Mouse (Mus musculus) ES-Bruce4 (cell line): ENCODE results near the gene Sf3b5. TPM values are rescaled to one million over a fixed set of nuclear protein-coding genes. Genes with fewer than 3 reads are reported as not detected.
"Not testable (repeated sequence)": the region's sequence is repeated elsewhere in the genome, so short reads cannot be mapped to it uniquely, and the experiment has no call there.

Experiments
- H3K27ac ChIP-seq: 2 replicates; pipeline ENCODE4 v1.5.1; 2012; ENCODE audit warnings: low read length, inconsistent platforms; ENCODE audit not compliant: insufficient read depth
- H3K27me3 ChIP-seq: 2 replicates; pipeline ENCODE4 v1.6.1; 2012; ENCODE audit warnings: mild to moderate bottlenecking, low read length, inconsistent platforms; ENCODE audit not compliant: control insufficient read depth, poor library complexity, insufficient read depth, severe bottlenecking
- H3K36me3 ChIP-seq: 2 replicates; pipeline ENCODE4 v1.6.1; 2012; ENCODE audit warnings: inconsistent platforms, mild to moderate bottlenecking, low read length, moderate library complexity; ENCODE audit not compliant: control insufficient read depth, poor library complexity, insufficient read depth, severe bottlenecking
- H3K4me1 ChIP-seq: one replicate; pipeline ENCODE4 v1.8.1; 2011; ENCODE audit warnings: low read length; ENCODE audit not compliant: control insufficient read depth, insufficient read depth
- H3K4me3 ChIP-seq: 2 replicates; pipeline ENCODE4 v1.5.1; 2011; ENCODE audit warnings: low read depth, mild to moderate bottlenecking, low read length
- H3K9ac ChIP-seq: 2 replicates; pipeline ENCODE4 v1.6.1; 2012; ENCODE audit warnings: low read depth, mild to moderate bottlenecking, inconsistent platforms; ENCODE audit not compliant: poor library complexity, severe bottlenecking
- H3K9me3 ChIP-seq: replicated peaks from 2 replicates; pipeline ENCODE4 v1.6.1; 2012; ENCODE audit warnings: mild to moderate bottlenecking, low read length, inconsistent platforms; ENCODE audit not compliant: control insufficient read depth, poor library complexity, insufficient read depth, severe bottlenecking
- CTCF ChIP-seq: IDR thresholded peaks from one replicate; pipeline ENCODE4 v1.8.1; 2011; ENCODE audit warnings: low read depth, low read length
- EP300 ChIP-seq: IDR thresholded peaks from 2 replicates; pipeline ENCODE4 v1.6.1; 2011; ENCODE audit warnings: low read depth, low read length; ENCODE audit not compliant: insufficient read depth
- POLR2A ChIP-seq: IDR thresholded peaks from one replicate; pipeline ENCODE4 v1.8.1; 2011; ENCODE audit warnings: low read length; ENCODE audit not compliant: insufficient read depth
- polyA plus RNA-seq: library from polyadenylated mRNA; stranded (reverse); fragments of >200 nt; gene quantifications from 2 replicates; pipeline ENCODE4 v1.2.4, GENCODE M21; 2011; ENCODE audit warnings: low read depth; ENCODE audit not compliant: missing spikeins, insufficient read depth, insufficient read length

Gene Sf3b5
- polyA plus RNA-seq, 1 experiment, result 20.1 TPM

GRCm38 (mm10) chr10:13016573-13016972 lies 11.4 kb downstream of the Sf3b5 start:
- Histone ChIP-seq H3K27me3 (no peaks in the 10 kb centered on the region), H3K36me3 (no peaks in the 10 kb centered on the region), H3K4me1 (peaks cover 2% of the 10 kb centered on the region), H3K9ac (no peak overlapping the region), H3K4me3 (no peak overlapping the region), H3K9me3 (no peaks in the 10 kb centered on the region), H3K27ac (no peak overlapping the region)
- TF ChIP-seq EP300 (no peak), CTCF (peak; percentile 17), POLR2A (no peak)

GRCm38 (mm10) chr10:13018510-13018909 lies 13.4 kb downstream of the Sf3b5 start:
- Histone ChIP-seq H3K4me1 (peaks cover 5% of the 10 kb centered on the region), H3K9me3 (no peaks in the 10 kb centered on the region), H3K9ac (no peak overlapping the region), H3K27ac (no peak overlapping the region), H3K4me3 (no peak overlapping the region), H3K36me3 (no peaks in the 10 kb centered on the region), H3K27me3 (no peaks in the 10 kb centered on the region)
- TF ChIP-seq POLR2A (no peak), CTCF (peak; percentile 80), EP300 (no peak)

GRCm38 (mm10) chr10:13019026-13019425 lies 13.9 kb downstream of the Sf3b5 start:
- TF ChIP-seq CTCF (no peak), POLR2A (no peak), EP300 (no peak)
- no peaks in the 10 kb centered on the region for H3K36me3 ChIP-seq
- no peaks in the 10 kb centered on the region for H3K27me3 ChIP-seq
- peaks cover 3% of the 10 kb centered on the region for H3K4me1 ChIP-seq
- no peak overlapping the region for H3K27ac ChIP-seq
- no peaks in the 10 kb centered on the region for H3K9me3 ChIP-seq
- no peak overlapping the region for H3K4me3 ChIP-seq
- no peak overlapping the region for H3K9ac ChIP-seq

- TF ChIP-seq POLR2A, result no peak
- TF ChIP-seq EP300, result no peak
- TF ChIP-seq CTCF, result no peak
- Histone ChIP-seq H3K4me3 (no peak overlapping the region), H3K27me3 (no peaks in the 10 kb centered on the region), H3K27ac (no peak overlapping the region), H3K36me3 (no peaks in the 10 kb centered on the region), H3K9me3 (no peaks in the 10 kb centered on the region), H3K9ac (no peak overlapping the region), H3K4me1 (peaks cover 5% of the 10 kb centered on the region)
Measured at GRCm38 (mm10) chr10:13022103-13022502, 17.0 kb downstream of the Sf3b5 start.

- peak overlapping the region; percentile 87 for H3K27ac ChIP-seq
- not testable (repeated sequence) for H3K4me3 ChIP-seq, H3K4me1 ChIP-seq, H3K27me3 ChIP-seq, H3K36me3 ChIP-seq, H3K9me3 ChIP-seq, H3K9ac ChIP-seq
Measured at GRCm38 (mm10) chr10:13023985-13024384, 18.8 kb downstream of the Sf3b5 start.

- Histone ChIP-seq H3K9me3 (no peaks in the 10 kb centered on the region), H3K4me1 (peaks cover 2% of the 10 kb centered on the region), H3K27ac (no peak overlapping the region), H3K4me3 (no peak overlapping the region), H3K36me3 (no peaks in the 10 kb centered on the region), H3K9ac (no peak overlapping the region), H3K27me3 (no peaks in the 10 kb centered on the region)
- TF ChIP-seq CTCF, result no peak
- no peak for TF ChIP-seq POLR2A
- TF ChIP-seq EP300, result no peak
Measured at GRCm38 (mm10) chr10:13027702-13028101, 22.6 kb downstream of the Sf3b5 start.

- no peaks in the 10 kb centered on the region for H3K27me3 ChIP-seq
- TF ChIP-seq CTCF (no peak), EP300 (no peak), POLR2A (no peak)
- H3K4me3 ChIP-seq, result no peak overlapping the region
- no peak overlapping the region for H3K9ac ChIP-seq
- no peaks in the 10 kb centered on the region for H3K36me3 ChIP-seq
- H3K4me1 ChIP-seq, result peaks cover 2% of the 10 kb centered on the region
- no peak overlapping the region for H3K27ac ChIP-seq
- no peaks in the 10 kb centered on the region for H3K9me3 ChIP-seq
Measured at GRCm38 (mm10) chr10:13028215-13028614, 23.1 kb downstream of the Sf3b5 start.
